Mouse (Mus musculus): ENCODE data around the gene Fosl1. TPM values are rescaled to one million over a fixed set of nuclear protein-coding genes. Genes with fewer than 3 reads are reported as not detected.
A peak's percentile ranks its signal among the peaks of the same experiment; 100 is the strongest.

Fosl1 gene
- polyA plus RNA-seq, 1 experiment from 2014 or later: not detected

DNA sequence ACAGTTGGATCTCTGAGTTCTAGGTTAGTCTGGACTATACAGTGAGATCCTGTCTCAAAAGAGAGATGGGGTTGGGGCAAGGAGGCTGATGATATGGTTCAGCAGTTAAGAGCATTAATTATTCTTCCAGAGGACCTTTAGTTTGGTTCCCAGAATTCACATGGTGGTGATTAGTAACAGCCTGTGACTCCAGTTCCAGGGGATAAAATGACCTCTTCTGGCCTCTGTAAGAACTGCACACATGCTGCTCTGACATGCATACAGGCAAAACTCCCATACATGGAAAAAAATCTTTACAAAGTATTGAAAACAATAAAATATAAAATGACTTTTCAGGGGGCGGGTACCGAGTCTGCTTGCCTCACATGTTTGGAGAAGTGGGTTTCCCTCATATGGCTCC lies 19.3 kb upstream of the Fosl1 start:
- TF ChIP-seq CTCF (IDR thresholded peaks at IDR 0.05): peak; percentile 69
- no peak for TF ChIP-seq EP300 (IDR thresholded peaks at IDR 0.05)
- Histone ChIP-seq H3K36me3 (ENCODE audit: insufficient read depth, low read length) (peaks cover 4% of the 10 kb centered on the region; the same call in 1 of the 2 replicates), H3K9ac (replicated peaks; ENCODE audit: low read depth) (no peak overlapping the region), H3K4me1 (ENCODE audit: insufficient read depth, low read depth, low read length) (peaks cover 20% of the 10 kb centered on the region), H3K4me3 (ENCODE audit: low read depth, low read length) (no peak overlapping the region), H3K27ac (ENCODE audit: low read length) (no peak overlapping the region), H3K9me3 (ENCODE audit: low read length) (no peaks in the 10 kb centered on the region), H3K4me2 (replicated peaks; ENCODE audit: low read depth, low read length) (no peak overlapping the region), H3K27me3 (replicated peaks; ENCODE audit: insufficient read depth, low read length) (no peaks in the 10 kb centered on the region)
- WGBS: 80% methylated on average over 2 of the region's 2 CpGs
- ATAC-seq (no peak), DNase-seq (ENCODE audit: low spot score) (peak; percentile 80)

DNA sequence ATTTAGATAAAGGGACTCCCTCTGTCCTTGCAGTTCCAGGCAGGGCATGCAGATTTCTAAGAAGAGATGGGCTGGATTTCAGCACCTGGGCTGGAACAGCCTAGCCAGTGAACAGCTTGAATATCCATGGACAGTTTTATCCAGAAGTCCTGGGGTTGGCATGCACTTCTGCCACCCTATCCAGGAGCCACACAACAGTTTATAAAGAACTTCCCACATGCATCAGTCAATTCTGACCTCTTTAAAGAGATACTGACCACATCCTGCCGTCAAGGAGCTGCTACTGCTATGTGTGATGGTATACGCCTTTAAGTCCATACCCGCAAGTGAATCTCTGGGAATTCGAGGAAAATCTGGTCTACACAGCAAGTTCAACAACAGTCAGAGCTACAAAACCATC lies 18.1 kb upstream of the Fosl1 start:
- Histone ChIP-seq H3K4me2 (replicated peaks; ENCODE audit: low read depth, low read length) (no peak overlapping the region), H3K9me3 (ENCODE audit: low read length) (no peaks in the 10 kb centered on the region), H3K27ac (ENCODE audit: low read length) (no peak overlapping the region), H3K9ac (replicated peaks; ENCODE audit: low read depth) (no peak overlapping the region), H3K36me3 (ENCODE audit: insufficient read depth, low read length) (peaks cover 4% of the 10 kb centered on the region; the same call in 1 of the 2 replicates), H3K27me3 (replicated peaks; ENCODE audit: insufficient read depth, low read length) (no peaks in the 10 kb centered on the region), H3K4me1 (ENCODE audit: insufficient read depth, low read depth, low read length) (peaks cover 22% of the 10 kb centered on the region; the same call in 1 of the 2 replicates), H3K4me3 (ENCODE audit: low read depth, low read length) (no peak overlapping the region)
- DNase-seq (ENCODE audit: low spot score) (no peak), ATAC-seq (no peak)
- WGBS: 66% methylated on average over 4 of the region's 4 CpGs
- no peak for TF ChIP-seq CTCF (IDR thresholded peaks at IDR 0.05)
- TF ChIP-seq EP300 (IDR thresholded peaks at IDR 0.05): no peak

GRCm38 (mm10) chr19:5429806-5430205 lies 17.5 kb upstream of the Fosl1 start:
- DNase-seq (ENCODE audit: low spot score): peak; percentile 52
- Histone ChIP-seq H3K27me3 (replicated peaks; ENCODE audit: insufficient read depth, low read length) (no peaks in the 10 kb centered on the region), H3K4me2 (replicated peaks; ENCODE audit: low read depth, low read length) (no peak overlapping the region), H3K27ac (ENCODE audit: low read length) (no peak overlapping the region), H3K9ac (replicated peaks; ENCODE audit: low read depth) (no peak overlapping the region), H3K36me3 (ENCODE audit: insufficient read depth, low read length) (peaks cover 4% of the 10 kb centered on the region; the same call in 1 of the 2 replicates), H3K9me3 (ENCODE audit: low read length) (no peaks in the 10 kb centered on the region), H3K4me3 (ENCODE audit: low read depth, low read length) (no peak overlapping the region), H3K4me1 (ENCODE audit: insufficient read depth, low read depth, low read length) (peaks cover 22% of the 10 kb centered on the region; the same call in 1 of the 2 replicates)
- ATAC-seq: no peak
- 63% methylated on average over 8 of the region's 8 CpGs for WGBS
- TF ChIP-seq EP300 (IDR thresholded peaks at IDR 0.05) (no peak), CTCF (IDR thresholded peaks at IDR 0.05) (no peak)

GRCm38 (mm10) chr19:5430408-5430807 lies 16.9 kb upstream of the Fosl1 start:
- Histone ChIP-seq H3K4me2 (replicated peaks; ENCODE audit: low read depth, low read length) (no peak overlapping the region), H3K9me3 (ENCODE audit: low read length) (no peaks in the 10 kb centered on the region), H3K4me3 (ENCODE audit: low read depth, low read length) (no peak overlapping the region), H3K36me3 (ENCODE audit: insufficient read depth, low read length) (peaks cover 4% of the 10 kb centered on the region; the same call in 1 of the 2 replicates), H3K27ac (ENCODE audit: low read length) (no peak overlapping the region), H3K27me3 (replicated peaks; ENCODE audit: insufficient read depth, low read length) (no peaks in the 10 kb centered on the region), H3K9ac (replicated peaks; ENCODE audit: low read depth) (no peak overlapping the region), H3K4me1 (ENCODE audit: insufficient read depth, low read depth, low read length) (peaks cover 22% of the 10 kb centered on the region; the same call in 1 of the 2 replicates)
- no peak for DNase-seq (ENCODE audit: low spot score)
- WGBS: 66% methylated on average over 1 of the region's 1 CpGs
- no peak for TF ChIP-seq EP300 (IDR thresholded peaks at IDR 0.05)
- TF ChIP-seq CTCF (IDR thresholded peaks at IDR 0.05): no peak
- no peak for ATAC-seq

- Histone ChIP-seq H3K4me1 (ENCODE audit: insufficient read depth, low read depth, low read length) (peaks cover 11% of the 10 kb centered on the region; the same call in 1 of the 2 replicates), H3K4me2 (replicated peaks; ENCODE audit: low read depth, low read length) (no peak overlapping the region), H3K36me3 (ENCODE audit: insufficient read depth, low read length) (no peaks in the 10 kb centered on the region), H3K4me3 (ENCODE audit: low read depth, low read length) (no peak overlapping the region), H3K9ac (replicated peaks; ENCODE audit: low read depth) (no peak overlapping the region), H3K27me3 (replicated peaks; ENCODE audit: insufficient read depth, low read length) (no peaks in the 10 kb centered on the region), H3K27ac (ENCODE audit: low read length) (peak overlapping the region; percentile 81; the same call in 1 of the 2 replicates), H3K9me3 (ENCODE audit: low read length) (no peaks in the 10 kb centered on the region)
- WGBS: 53% methylated on average over 4 of the region's 4 CpGs
- TF ChIP-seq EP300 (IDR thresholded peaks at IDR 0.05) (0 out of 2 replicates have a peak, but pooled peaks have one; percentile 55), CTCF (IDR thresholded peaks at IDR 0.05) (no peak)
- ATAC-seq: peak; percentile 64
- DNase-seq (ENCODE audit: low spot score): peak; percentile 86
Measured at GRCm38 (mm10) chr19:5431911-5432464, 15.4 kb upstream of the Fosl1 start.

GRCm38 (mm10) chr19:5432992-5433852 lies 14.1 kb upstream of the Fosl1 start:
- Histone ChIP-seq H3K9me3 (ENCODE audit: low read length) (no peaks in the 10 kb centered on the region), H3K27me3 (replicated peaks; ENCODE audit: insufficient read depth, low read length) (0 out of 2 replicates have a peak, but pooled peaks cover 3% of the 10 kb centered on the region), H3K4me3 (ENCODE audit: low read depth, low read length) (peak overlapping the region; percentile 31), H3K4me2 (replicated peaks; ENCODE audit: low read depth, low read length) (peak overlapping the region; percentile 73), H3K9ac (replicated peaks; ENCODE audit: low read depth) (peak overlapping the region; percentile 29; the same call in 1 of the 2 replicates), H3K4me1 (ENCODE audit: insufficient read depth, low read depth, low read length) (peaks cover 11% of the 10 kb centered on the region; the same call in 1 of the 2 replicates), H3K36me3 (ENCODE audit: insufficient read depth, low read length) (no peaks in the 10 kb centered on the region), H3K27ac (ENCODE audit: low read length) (peak overlapping the region; percentile 81)
- WGBS: under 1% methylated on average over 16 of the region's 16 CpGs
- DNase-seq (ENCODE audit: low spot score) (peak; percentile 94), ATAC-seq (peak; percentile 72)
- TF ChIP-seq CTCF (IDR thresholded peaks at IDR 0.05): peak; percentile 72
- no peak for TF ChIP-seq EP300 (IDR thresholded peaks at IDR 0.05)

All from lung, postnatal 0 days (tissue).